8 mouse cellular contexts compared by ENCODE assay signal in the genomic region with DNA sequence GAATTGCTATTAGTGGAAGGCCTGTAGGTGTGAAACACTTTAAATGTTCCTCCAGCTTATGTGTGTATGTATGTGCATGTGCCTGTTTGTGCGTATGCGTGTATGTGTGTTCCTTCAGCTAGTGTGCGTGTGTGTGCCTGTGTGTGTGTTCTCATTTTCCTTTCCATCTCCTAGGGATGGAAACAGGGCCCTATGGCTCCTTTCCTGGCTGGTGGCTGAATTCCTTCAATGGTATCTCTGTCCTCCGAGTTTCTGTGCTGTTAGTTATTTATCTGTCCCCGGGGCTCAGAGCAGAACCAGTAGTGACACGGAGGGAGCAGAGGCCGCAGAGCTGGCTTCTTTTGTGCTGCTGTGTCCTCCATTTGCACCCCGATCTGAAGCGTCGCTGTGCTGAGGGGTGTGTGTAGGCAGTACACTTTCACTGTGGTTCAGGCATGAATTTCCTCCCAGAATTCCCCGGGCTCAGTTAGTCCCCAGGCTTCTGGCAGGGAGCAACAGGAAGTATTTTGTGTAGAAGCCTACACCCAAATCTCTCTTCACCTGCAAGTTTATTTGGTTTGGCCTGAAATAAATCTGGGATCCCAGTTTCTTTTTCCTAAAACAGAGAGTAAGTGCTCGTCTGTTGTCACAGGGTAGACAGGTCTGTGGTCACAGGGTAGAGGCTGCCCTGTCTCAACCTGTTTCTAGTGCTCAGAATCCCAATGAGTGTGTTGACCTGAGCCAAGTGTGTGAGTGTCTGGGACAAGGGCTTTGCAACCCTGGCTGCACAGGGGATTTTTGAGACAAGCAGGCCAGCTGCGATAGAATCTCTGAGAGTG. TPM values are rescaled to one million over a fixed set of nuclear protein-coding genes. Genes with fewer than 3 reads are reported as not detected.
DNase-seq lines count a peak whose midpoint lies in the region; ATAC-seq and TF ChIP-seq lines count a peak whose summit lies in the region.

No protein-coding gene starts in this region.

- H3K4me1 ChIP-seq in forebrain, embryonic 10.5 days: peaks cover 44% of the 10 kb centered on the region
- 0 out of 2 replicates have a peak, but pooled peaks cover 3% of the 10 kb centered on the region for H3K4me1 ChIP-seq in forebrain, embryonic 11.5 days (replicated peaks; ENCODE audit: control insufficient read depth, insufficient read depth, low read length)
- H3K4me1 ChIP-seq in embryonic fibroblast, embryonic 13.5 days (ENCODE audit: control insufficient read depth, insufficient read depth, low read length): peaks cover 35% of the 10 kb centered on the region
- peaks cover 46% of the 10 kb centered on the region for H3K4me1 ChIP-seq in hindbrain, embryonic 16.5 days (ENCODE audit: control insufficient read depth, insufficient read depth, low read depth, low read length)

- no peak for ATAC-seq in forebrain, embryonic 11.5 days (replicated peaks; ENCODE audit: low FRiP score)
- ATAC-seq in hindbrain, embryonic 16.5 days: no peak; the same call in 1 of the 2 replicates
- ATAC-seq in erythroblast, adult 5-6 weeks (replicated peaks; ENCODE audit: low FRiP score, poor library complexity, severe bottlenecking): no peak
- no peak for ATAC-seq in cerebellum, adult (ENCODE audit: insufficient number of reproducible peaks, low FRiP score, low TSS enrichment)

- no peak overlapping the region for H3K9ac ChIP-seq in forebrain, embryonic 11.5 days (ENCODE audit: low read length)
- peak overlapping the region; percentile 39 for H3K9ac ChIP-seq in hindbrain, embryonic 16.5 days (ENCODE audit: low read depth, low read length)

- no peak for TF ChIP-seq CTCF in embryonic fibroblast, embryonic 13.5 days (IDR thresholded peaks at IDR 0.05; ENCODE audit: borderline replicate concordance, insufficient read depth, low read length)

- 80% methylated on average over 13 of the region's 13 CpGs for WGBS in forebrain, embryonic 10.5 days
- WGBS in forebrain, embryonic 11.5 days: 84% methylated on average over 13 of the region's 13 CpGs
- 33% methylated on average over 13 of the region's 13 CpGs for WGBS in hindbrain, embryonic 16.5 days

- no peak for TF ChIP-seq POLR2A in embryonic fibroblast, embryonic 13.5 days (IDR thresholded peaks at IDR 0.05; ENCODE audit: low read depth, low read length)

- H3K4me3 ChIP-seq in forebrain, embryonic 10.5 days: no peak overlapping the region
- H3K4me3 ChIP-seq in forebrain, embryonic 11.5 days (ENCODE audit: low read depth, low read length): no peak overlapping the region
- H3K4me3 ChIP-seq in embryonic fibroblast, embryonic 13.5 days (ENCODE audit: insufficient read depth, low read length): no peak overlapping the region
- no peak overlapping the region for H3K4me3 ChIP-seq in hindbrain, embryonic 16.5 days (ENCODE audit: low read length)

- no peaks in the 10 kb centered on the region for H3K27me3 ChIP-seq in forebrain, embryonic 10.5 days (ENCODE audit: poor library complexity, severe bottlenecking)
- H3K27me3 ChIP-seq in forebrain, embryonic 11.5 days (ENCODE audit: control insufficient read depth, insufficient read depth, low read length): no peaks in the 10 kb centered on the region
- H3K27me3 ChIP-seq in hindbrain, embryonic 16.5 days (replicated peaks; ENCODE audit: control insufficient read depth, insufficient read depth, low read length): no peaks in the 10 kb centered on the region

- no peaks in the 10 kb centered on the region for H3K9me3 ChIP-seq in forebrain, embryonic 10.5 days
- no peaks in the 10 kb centered on the region for H3K9me3 ChIP-seq in forebrain, embryonic 11.5 days (ENCODE audit: control insufficient read depth, low read length)
- no peaks in the 10 kb centered on the region for H3K9me3 ChIP-seq in hindbrain, embryonic 16.5 days (ENCODE audit: control insufficient read depth, low read length)

- peaks cover 3% of the 10 kb centered on the region; the same call in 1 of the 2 replicates for H3K36me3 ChIP-seq in forebrain, embryonic 10.5 days (replicated peaks)
- H3K36me3 ChIP-seq in forebrain, embryonic 11.5 days (ENCODE audit: control insufficient read depth, insufficient read depth, low read length): no peaks in the 10 kb centered on the region
- H3K36me3 ChIP-seq in hindbrain, embryonic 16.5 days (ENCODE audit: control insufficient read depth, insufficient read depth, low read length): peaks cover 3% of the 10 kb centered on the region; the same call in 1 of the 2 replicates

- no peak overlapping the region for H3K4me2 ChIP-seq in forebrain, embryonic 11.5 days (ENCODE audit: low read depth, low read length, severe bottlenecking)
- peak overlapping the region; percentile 11; the same call in 1 of the 2 replicates for H3K4me2 ChIP-seq in hindbrain, embryonic 16.5 days (ENCODE audit: low read length)

- DNase-seq in forebrain, embryonic 10.5 days (ENCODE audit: extremely low spot score, low spot score): no peak
- no peak for DNase-seq in forebrain, embryonic 11.5 days (ENCODE audit: low spot score)
- DNase-seq in lung, postnatal 10 days: peak; percentile 42
- DNase-seq in Muller cell, postnatal 12 days (ENCODE audit: inconsistent ontology term): no peak

- H3K27ac ChIP-seq in forebrain, embryonic 10.5 days: peak overlapping the region; percentile 40; the same call in 1 of the 2 replicates
- H3K27ac ChIP-seq in forebrain, embryonic 11.5 days (ENCODE audit: low read depth, low read length): no peak overlapping the region
- H3K27ac ChIP-seq in embryonic fibroblast, embryonic 13.5 days (ENCODE audit: insufficient read depth, low read length): peak overlapping the region; percentile 48
- peak overlapping the region; percentile 62 for H3K27ac ChIP-seq in hindbrain, embryonic 16.5 days (ENCODE audit: low read depth, low read length)

RNA-seq across cellular contexts. Expression of a gene that starts 15.7 kb away (rescaled TPM):
- polyA plus RNA-seq in forebrain, embryonic 10.5 days (2016; fragmentation: Nextera tagmentation; extraction: Ambion mirVana): 12.8 and 14.3 TPM in 2 replicates
- polyA plus RNA-seq in forebrain, embryonic 11.5 days (2014; fragmentation: Nextera tagmentation; extraction: Ambion mirVana): 30.4 and 32.5 TPM in 2 replicates
- 64.3 and 71.8 TPM in 2 replicates for polyA plus RNA-seq in embryonic fibroblast, embryonic 13.5 days (2011; ENCODE audit: insufficient read length, low read depth, missing spikeins)
- polyA plus RNA-seq in hindbrain, embryonic 16.5 days (2015; fragmentation: Nextera tagmentation; extraction: Ambion mirVana): 54.8 and 69.4 TPM in 2 replicates
- total RNA-seq in erythroblast, adult 5-6 weeks (2015; ENCODE audit: low replicate concordance): 2.1 and 3.1 TPM in 2 replicates
- 2.0 and 2.2 TPM in 2 replicates for total RNA-seq in erythroblast, adult 5-6 weeks (2017; ENCODE audit: low replicate concordance)
